Mouse (Mus musculus): ENCODE results near the gene Slc38a8.

- TF ChIP-seq EP300 (IDR thresholded peaks at IDR 0.05) (no peak), CTCF (IDR thresholded peaks at IDR 0.05) (no peak)
Measured at GRCm38 (mm10) chr8:119545180-119545579, 43.7 kb upstream of the Slc38a8 start.
